Mouse (Mus musculus): ENCODE results near the gene Oxa1l.

DNA sequence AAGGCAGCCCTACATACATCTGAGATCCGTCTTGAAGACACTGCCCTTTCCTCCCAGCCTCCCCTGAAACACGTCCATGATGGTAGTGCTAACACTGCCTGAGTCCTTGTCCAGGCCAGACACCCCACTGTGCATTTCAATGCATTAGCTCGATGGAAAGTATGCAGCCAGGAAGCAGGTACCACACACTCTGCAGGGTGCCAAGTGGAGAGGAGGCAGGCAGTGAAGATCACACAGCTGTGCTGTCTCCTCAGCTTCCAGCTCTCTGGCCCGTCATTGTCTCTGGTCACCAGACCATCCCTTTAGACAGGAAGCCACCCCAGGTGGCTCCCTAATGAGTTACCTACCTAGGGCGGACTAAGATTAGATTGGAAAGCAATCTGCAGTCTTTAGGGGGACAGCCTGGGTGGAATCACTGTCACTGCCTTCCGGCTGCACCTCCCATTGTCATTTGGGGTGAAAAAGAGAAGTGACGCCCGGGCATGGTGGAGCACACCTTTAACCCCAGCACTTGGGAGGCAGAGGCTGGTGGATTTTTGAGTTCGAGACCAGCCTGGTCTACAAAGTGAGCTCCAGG lies 51.5 kb downstream of the Oxa1l start:
- TF ChIP-seq POLR2A (IDR thresholded peaks at IDR 0.05; ENCODE audit: control insufficient read depth, low read depth, low read length) (no peak), CTCF (IDR thresholded peaks at IDR 0.05; ENCODE audit: control insufficient read depth, insufficient read depth, insufficient replicate concordance, low read depth, low read length) (no peak)

Measured in testis, adult 2 months (tissue).